Mouse (Mus musculus): ENCODE results near the gene Inka1.

The Inka1 gene

DNA sequence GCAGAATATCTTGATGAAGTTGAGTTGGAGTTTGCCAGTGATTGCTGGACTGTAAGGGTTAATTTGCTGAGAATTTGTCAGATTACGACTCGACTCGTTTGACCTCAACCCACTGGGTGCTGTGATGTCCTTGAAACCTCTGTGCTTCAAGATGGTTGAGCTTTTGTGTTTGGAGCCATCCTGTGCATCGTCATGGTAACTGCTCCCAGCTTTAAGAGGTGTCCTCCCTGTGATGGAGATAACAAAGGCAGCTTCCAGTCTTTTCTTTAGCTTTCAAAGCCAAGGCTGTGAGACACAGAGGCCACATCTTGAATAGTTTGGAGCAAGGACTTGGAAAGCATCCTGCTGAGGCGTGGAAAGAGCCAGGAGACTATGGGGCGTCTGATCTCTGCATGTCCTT, 28.5 kb downstream of the Inka1 start:
- no peak for DNase-seq (ENCODE audit: low spot score in 2 of 2)

DNA sequence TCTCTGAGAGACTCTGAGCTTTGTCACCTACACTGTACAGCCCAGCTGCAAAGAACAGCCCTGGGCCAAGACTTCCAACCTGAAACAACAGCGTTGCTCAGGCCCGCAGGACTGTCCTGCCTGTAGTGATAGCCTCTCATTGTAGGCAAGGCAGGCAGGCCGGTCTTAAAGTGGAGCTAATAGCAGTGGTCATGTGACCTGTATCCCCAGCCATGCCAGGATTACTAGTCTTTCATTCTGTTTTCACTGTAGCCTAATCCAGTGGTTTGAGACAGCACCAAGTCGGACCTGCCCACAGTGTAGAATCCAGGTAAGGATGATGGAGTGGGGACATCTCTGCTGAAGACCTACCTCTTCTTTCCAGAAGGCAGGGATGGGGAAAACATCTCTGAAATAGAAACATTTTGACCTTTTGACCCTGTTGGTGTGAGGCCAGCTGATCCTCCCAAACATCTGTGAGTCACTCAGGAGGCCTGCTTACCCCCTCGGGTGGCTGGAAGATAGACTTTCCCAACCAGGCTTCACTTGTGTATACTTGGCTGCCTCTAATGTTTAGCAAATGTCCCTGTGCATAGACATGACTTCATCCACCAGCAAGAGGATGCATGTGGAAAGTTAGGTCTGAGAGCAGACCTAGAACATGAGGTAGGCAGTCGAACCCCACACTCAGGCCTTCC, 29.9 kb downstream of the Inka1 start:
- no peak for DNase-seq (ENCODE audit: low spot score in 2 of 2)

DNA sequence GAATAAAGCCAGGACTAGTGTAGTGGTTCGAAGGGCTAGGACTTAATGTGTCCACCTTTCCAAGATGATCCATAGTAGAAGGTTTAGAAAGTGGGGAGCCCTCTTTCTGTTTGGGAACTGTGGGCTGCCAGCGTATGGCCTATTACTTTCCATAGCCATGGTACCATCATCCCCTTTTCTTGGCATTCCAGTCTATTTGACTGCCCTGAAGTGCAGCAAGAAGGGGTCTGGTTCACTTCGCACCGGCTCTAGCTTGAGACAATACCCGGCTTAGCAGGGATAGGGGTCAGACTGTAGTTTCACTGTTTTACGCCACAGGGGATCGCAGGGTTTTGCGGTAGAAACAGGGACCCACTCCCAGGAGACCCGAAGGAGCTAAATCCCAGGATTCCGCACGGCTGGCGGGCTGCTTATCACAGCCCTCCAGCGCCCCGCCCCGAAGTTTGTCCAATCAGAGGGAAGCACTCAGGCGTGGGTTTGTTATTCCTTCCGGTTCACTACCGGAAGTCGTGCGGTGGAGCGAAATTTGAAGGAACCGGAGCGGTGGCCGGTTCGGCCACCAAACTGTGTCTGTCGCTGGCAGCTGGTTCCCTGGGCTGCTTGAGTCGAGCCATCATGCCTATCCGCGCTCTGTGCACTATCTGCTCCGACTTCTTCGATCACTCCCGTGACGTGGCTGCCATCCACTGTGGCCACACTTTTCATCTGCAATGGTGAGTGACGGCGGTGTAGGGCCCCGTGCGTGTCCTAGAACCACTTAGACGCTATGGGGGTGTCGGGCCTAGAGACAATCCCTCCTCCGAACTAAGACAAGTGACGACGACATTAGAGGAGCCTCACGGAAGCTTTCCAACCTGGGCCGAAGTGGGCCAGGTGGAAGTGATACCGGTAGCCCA, 35.0 kb downstream of the Inka1 start:
- DNase-seq (ENCODE audit: low spot score in 2 of 2): peak; percentile 85 to 90

DNA sequence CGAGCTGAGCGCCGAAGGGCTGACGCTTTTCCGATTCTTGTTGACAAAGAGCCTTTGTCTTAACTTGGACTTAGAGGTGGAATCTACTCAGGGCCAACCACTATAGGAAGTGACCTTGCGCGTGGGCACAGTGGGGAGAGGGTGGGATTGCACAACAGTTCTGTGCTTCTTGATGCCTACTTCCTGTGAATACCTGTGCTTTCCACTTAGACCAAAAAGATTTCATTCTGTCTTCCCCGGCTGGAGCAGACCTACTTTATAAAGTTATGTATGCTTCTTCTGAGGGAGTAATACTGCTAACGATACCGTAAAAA, 35.8 kb downstream of the Inka1 start, which contains the start of gene Traip:
TSS of gene Traip (plus strand) at position 215 of the 314 bp plus-strand sequence.
- DNase-seq (ENCODE audit: low spot score in 2 of 2): no peak

DNA sequence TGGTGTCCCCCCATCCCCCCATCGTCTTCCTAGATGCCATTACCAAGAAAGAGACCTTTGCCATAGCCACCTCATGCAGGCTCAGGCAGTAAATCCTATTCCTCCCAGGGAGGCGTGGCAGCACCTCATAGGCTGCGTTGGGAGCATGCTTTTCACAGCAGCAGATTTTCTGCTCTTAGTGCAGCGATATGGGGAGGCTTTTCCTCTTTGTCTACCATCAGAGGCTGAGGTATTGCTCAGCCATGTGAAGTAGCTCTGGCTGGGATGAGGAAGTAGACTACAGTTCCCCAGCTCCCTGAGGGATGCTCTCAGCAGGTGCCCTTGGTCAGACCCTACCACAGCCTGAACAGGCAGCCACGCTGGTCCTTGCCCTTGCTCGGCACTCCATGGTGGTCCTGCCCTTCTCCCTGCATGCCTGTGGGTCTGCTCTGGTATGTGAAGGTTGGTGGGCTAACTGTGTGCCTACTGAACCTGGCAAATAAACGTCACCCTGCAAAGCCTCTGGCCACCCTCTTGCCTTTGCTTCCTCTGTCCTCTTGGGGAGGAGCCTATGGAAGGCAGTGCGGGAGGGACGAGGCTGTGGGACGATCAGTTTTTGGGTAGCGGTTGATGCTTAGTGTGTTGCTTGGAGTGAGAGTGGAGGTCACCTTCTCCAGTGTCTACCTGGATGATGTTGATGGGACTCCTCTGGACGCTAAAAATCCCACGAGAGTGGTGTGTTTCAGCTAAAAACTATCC, 36.3 kb downstream of the Inka1 start:
- no peak for DNase-seq (ENCODE audit: low spot score in 2 of 2)

DNA sequence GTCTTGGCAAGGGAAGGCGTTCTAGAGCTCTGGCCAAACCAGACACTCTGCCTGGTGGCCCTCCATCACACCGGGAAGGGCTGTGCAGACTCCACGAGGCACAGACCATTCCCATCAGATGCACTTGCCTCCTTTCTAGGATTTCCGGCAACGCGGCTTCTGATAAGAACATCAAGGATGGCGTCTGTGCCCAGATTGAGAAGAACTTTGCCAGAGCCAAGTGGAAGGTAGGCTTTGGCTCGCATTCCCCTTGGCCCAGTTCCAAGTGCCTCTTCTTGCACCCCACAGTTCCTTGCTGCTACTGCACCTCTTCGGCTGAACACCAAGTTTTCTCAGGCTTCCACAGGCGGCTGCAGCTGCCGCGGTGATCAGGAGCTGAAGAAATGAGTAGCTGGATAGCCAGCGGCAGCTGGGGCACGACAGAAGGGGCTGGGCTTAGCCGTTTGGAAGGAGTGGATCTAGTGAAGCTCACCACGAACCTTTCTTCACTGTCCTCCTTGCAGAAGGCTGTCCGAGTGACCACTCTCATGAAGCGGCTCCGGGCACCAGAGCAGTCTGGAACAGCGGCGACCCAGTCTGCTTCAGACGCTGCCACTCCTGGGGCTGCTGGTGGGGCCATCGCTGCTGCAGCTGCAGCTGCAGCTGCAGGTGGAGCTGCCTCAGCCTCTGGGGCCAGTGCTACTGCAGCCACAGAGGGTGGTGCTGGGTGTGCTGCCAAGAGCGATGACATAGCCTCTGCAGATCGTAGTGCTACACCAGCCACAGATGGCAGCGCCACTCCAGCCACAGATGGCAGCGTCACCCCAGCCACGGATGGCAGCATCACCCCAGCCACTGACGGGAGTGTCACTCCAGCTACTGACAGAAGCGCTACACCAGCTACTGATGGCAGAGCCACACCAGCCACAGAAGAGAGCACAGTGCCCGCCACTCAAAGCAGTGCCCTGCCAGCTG, 38.2 kb downstream of the Inka1 start:
- DNase-seq (ENCODE audit: low spot score in 2 of 2): no peak

DNA sequence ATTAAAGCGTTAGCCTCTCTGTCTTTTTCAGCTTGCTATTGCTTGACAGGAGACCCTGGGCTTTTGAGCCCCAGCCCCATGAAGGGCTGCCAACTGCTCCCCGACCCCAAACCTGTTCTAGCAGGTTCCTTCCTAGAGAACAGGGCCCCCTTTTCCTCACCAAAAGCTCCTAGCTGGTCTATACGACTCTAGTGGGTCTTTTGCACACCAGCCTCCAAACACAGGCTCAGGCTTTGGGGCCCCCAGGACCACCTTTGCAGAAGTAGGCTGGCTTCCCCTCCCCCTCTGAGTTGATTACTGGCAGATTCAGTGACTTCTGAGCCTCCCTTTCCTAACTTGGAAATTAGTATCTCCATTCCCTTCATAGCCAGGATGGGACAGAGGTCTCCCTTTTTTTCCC, 48.8 kb downstream of the Inka1 start:
- DNase-seq (ENCODE audit: low spot score in 2 of 2): no peak

DNA sequence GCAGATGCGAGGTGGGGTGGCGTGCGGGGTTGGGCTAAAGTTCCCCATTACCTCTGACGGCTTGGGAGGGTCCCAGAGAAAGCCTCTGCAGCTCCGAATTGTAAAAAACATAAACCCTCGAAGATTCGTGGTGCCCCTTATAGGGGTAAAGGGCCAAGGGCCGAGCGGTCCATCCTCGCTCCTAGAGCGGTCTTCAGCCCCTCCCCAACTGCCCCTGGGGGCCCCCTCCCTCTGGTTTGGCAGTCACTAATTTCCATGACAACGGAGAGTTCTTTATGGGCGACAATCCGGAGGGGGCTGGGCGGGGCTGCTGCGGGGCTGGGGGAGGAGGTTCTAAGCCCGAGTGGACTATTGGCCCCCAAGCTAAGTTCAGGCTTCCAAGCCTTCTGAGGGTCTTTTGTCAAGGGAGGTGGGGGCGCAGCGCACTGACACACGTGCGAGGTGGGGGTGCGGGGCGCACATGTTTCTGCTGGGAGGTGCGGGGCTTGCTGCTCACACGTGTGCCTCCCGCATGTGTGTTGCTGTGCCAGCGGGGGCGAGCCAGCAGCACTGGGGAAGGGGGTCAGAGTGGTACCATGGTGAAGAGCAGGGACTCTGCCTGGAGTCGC, 49.4 kb downstream of the Inka1 start:
- peak; percentile 48 to 61 for DNase-seq (ENCODE audit: low spot score in 2 of 2)

DNA sequence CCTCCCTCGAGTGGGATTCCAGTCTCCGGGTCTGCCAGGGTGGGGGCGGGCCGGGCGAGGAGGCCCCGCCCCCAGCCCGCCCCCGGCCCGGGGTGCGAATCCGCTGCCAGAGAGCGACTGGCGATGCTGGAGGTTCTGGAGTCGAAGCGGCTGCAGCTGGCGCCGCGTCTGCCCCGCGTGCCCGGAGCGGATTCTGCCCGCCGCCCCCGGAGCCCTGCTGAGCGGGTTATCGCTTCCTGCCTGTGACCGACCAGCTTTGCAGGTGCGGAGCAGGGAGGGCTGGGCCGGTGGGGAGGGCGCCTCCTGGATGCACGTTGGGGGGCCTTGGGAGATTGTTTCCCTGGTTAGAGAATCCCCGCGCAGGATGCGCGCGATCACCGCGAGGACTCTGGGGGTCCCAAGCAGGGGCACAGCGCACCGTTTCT, 49.9 kb downstream of the Inka1 start:
- DNase-seq (ENCODE audit: low spot score in 2 of 2): no peak

DNA sequence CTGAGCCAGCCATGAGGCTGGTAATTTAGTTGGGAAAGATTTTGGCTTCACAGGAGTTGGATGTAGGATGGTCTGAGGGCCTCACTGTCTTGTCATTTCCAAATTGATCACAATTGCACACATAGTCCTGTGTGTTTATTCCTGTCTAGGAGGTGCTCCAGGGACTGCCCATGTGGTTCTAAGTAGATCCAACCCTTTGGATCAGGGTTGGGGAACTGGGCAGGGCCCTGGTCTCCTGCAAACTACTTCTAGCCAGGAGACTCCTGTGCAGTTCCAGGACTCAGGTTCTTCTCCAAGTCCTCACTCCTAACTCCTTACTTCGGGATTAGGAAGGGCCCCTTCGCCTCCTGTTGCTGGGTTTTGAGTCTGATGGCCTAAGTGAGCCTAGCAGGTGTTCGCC, 50.3 kb downstream of the Inka1 start, which contains the start of gene Camkv:
TSS of gene Camkv (plus strand) at position 301 of the 400 bp plus-strand sequence.
- DNase-seq (ENCODE audit: low spot score in 2 of 2): no peak
